Mouse (Mus musculus): Measurements from ENCODE around the gene Mvb12a.
A peak's percentile ranks its signal among the peaks of the same experiment; 100 is the strongest.

Mvb12a gene

GRCm38 (mm10) chr8:71542632-71543343, at the start of gene Mvb12a:
Gene Mvb12a, plus strand, starts transcription at chr8:71542922.
- DNase-seq = peak; percentile 95

- peak; percentile 89 for DNase-seq
Observed at GRCm38 (mm10) chr8:71495039-71495438, 47.7 kb upstream of the Mvb12a start.

GRCm38 (mm10) chr8:71495811-71496210, 46.9 kb upstream of the Mvb12a start:
- peak; percentile 26 for DNase-seq

- peak; percentile 92 for DNase-seq
Observed at GRCm38 (mm10) chr8:71496481-71496880, 46.2 kb upstream of the Mvb12a start.

GRCm38 (mm10) chr8:71497077-71497645, 45.6 kb upstream of the Mvb12a start:
- no peak for DNase-seq

GRCm38 (mm10) chr8:71497881-71498501, 44.7 kb upstream of the Mvb12a start:
- DNase-seq = peak; percentile 57

- peak; percentile 49 for DNase-seq
Observed at GRCm38 (mm10) chr8:71498816-71499690, 43.7 kb upstream of the Mvb12a start.

GRCm38 (mm10) chr8:71504349-71504748, 38.4 kb upstream of the Mvb12a start:
- no peak for DNase-seq

- DNase-seq = no peak
Observed at GRCm38 (mm10) chr8:71505326-71505725, 37.4 kb upstream of the Mvb12a start.

- no peak for DNase-seq
Observed at GRCm38 (mm10) chr8:71505979-71506378, 36.7 kb upstream of the Mvb12a start.

- peak; percentile 74 for DNase-seq
Observed at GRCm38 (mm10) chr8:71507589-71508104, 35.1 kb upstream of the Mvb12a start.

- no peak for DNase-seq
Observed at GRCm38 (mm10) chr8:71509316-71509715, 33.4 kb upstream of the Mvb12a start.

- peak; percentile 51 for DNase-seq
Observed at GRCm38 (mm10) chr8:71511644-71512043, 31.1 kb upstream of the Mvb12a start, which contains the start of gene Plvap. Gene Plvap, minus strand, starts transcription at chr8:71511752.

GRCm38 (mm10) chr8:71513018-71513754, 29.5 kb upstream of the Mvb12a start:
- peak; percentile 47 for DNase-seq

- no peak for DNase-seq
Observed at GRCm38 (mm10) chr8:71515043-71515442, 27.7 kb upstream of the Mvb12a start.

GRCm38 (mm10) chr8:71516786-71517185, 25.9 kb upstream of the Mvb12a start:
- DNase-seq = no peak

GRCm38 (mm10) chr8:71519037-71519825, 23.5 kb upstream of the Mvb12a start:
- DNase-seq = peak; percentile 71

- peak; percentile 95 for DNase-seq
Observed at GRCm38 (mm10) chr8:71521634-71522033, 21.1 kb upstream of the Mvb12a start.

- no peak for DNase-seq
Observed at GRCm38 (mm10) chr8:71525226-71526050, 17.3 kb upstream of the Mvb12a start, which contains the start of gene Ccdc194. Gene Ccdc194, minus strand, starts transcription at chr8:71525711.

GRCm38 (mm10) chr8:71526272-71526671, 16.4 kb upstream of the Mvb12a start:
- no peak for DNase-seq
